Mouse (Mus musculus) gastrocnemius, postnatal 10 days (tissue): ENCODE results near the gene Slc12a8. TPM values are rescaled to one million over a fixed set of nuclear protein-coding genes. Genes with fewer than 3 reads are reported as not detected.

Source experiments
- DNase-seq: peaks from one replicate; pipeline ENCODE4 v3.0.0; 2021; ENCODE audit warnings: mixed read lengths
- total RNA-seq, 2 experiments: library from RNA; stranded (reverse); gene quantifications; 2 replicates each; pipeline ENCODE4 v1.2.3; 2021

The Slc12a8 gene
- total RNA-seq, 2 experiments from 2014 or later: 0.27 to 0.35 TPM

GRCm38 (mm10) chr16:33612056-33612770, 95.1 kb downstream of the Slc12a8 start:
- peak; percentile 54 for DNase-seq

GRCm38 (mm10) chr16:33615986-33616385, 98.9 kb downstream of the Slc12a8 start:
- DNase-seq: no peak

GRCm38 (mm10) chr16:33621836-33622235, 104.7 kb downstream of the Slc12a8 start:
- no peak for DNase-seq

GRCm38 (mm10) chr16:33624586-33624985, 107.5 kb downstream of the Slc12a8 start:
- DNase-seq: no peak

- no peak for DNase-seq
Measured at GRCm38 (mm10) chr16:33629539-33629938, 112.4 kb downstream of the Slc12a8 start.

GRCm38 (mm10) chr16:33635836-33636595, 118.9 kb downstream of the Slc12a8 start:
- no peak for DNase-seq

GRCm38 (mm10) chr16:33641779-33642178, 124.7 kb downstream of the Slc12a8 start:
- no peak for DNase-seq

- DNase-seq: no peak
Measured at GRCm38 (mm10) chr16:33653116-33653515, 136.0 kb downstream of the Slc12a8 start.

GRCm38 (mm10) chr16:33655443-33655842, 138.3 kb downstream of the Slc12a8 start:
- no peak for DNase-seq

- no peak for DNase-seq
Measured at GRCm38 (mm10) chr16:33657191-33657590, 140.1 kb downstream of the Slc12a8 start.

- no peak for DNase-seq
Measured at GRCm38 (mm10) chr16:33658121-33658520, 141.0 kb downstream of the Slc12a8 start.

- no peak for DNase-seq
Measured at GRCm38 (mm10) chr16:33659521-33659920, 142.4 kb downstream of the Slc12a8 start.

- no peak for DNase-seq
Measured at GRCm38 (mm10) chr16:33660125-33660524, 143.0 kb downstream of the Slc12a8 start.

- no peak for DNase-seq
Measured at GRCm38 (mm10) chr16:33662841-33663240, 145.7 kb downstream of the Slc12a8 start.

GRCm38 (mm10) chr16:33666226-33666625, 149.1 kb downstream of the Slc12a8 start:
- no peak for DNase-seq

- no peak for DNase-seq
Measured at GRCm38 (mm10) chr16:33666985-33667538, 149.9 kb downstream of the Slc12a8 start.

GRCm38 (mm10) chr16:33668448-33668847, 151.3 kb downstream of the Slc12a8 start:
- no peak for DNase-seq

- no peak for DNase-seq
Measured at GRCm38 (mm10) chr16:33669072-33669471, 151.9 kb downstream of the Slc12a8 start.

- DNase-seq: no peak
Measured at GRCm38 (mm10) chr16:33670340-33670739, 153.2 kb downstream of the Slc12a8 start.

- DNase-seq: no peak
Measured at GRCm38 (mm10) chr16:33670933-33671332, 153.8 kb downstream of the Slc12a8 start.

- no peak for DNase-seq
Measured at GRCm38 (mm10) chr16:33672188-33672587, 155.1 kb downstream of the Slc12a8 start.

GRCm38 (mm10) chr16:33672643-33673042, 155.5 kb downstream of the Slc12a8 start:
- no peak for DNase-seq

- DNase-seq: peak; percentile 48
Measured at GRCm38 (mm10) chr16:33673530-33674109, 156.5 kb downstream of the Slc12a8 start.
